Mouse (Mus musculus) bone marrow macrophage, adult 2 months (primary cell): Measurements from ENCODE around the gene Hapln4.

Experiments used
- CTCF ChIP-seq: IDR thresholded peaks from 2 replicates; pipeline ENCODE4 v1.5.1; 2012; ENCODE audit warnings: low read depth, mild to moderate bottlenecking, low read length, moderate library complexity
- POLR2A ChIP-seq: IDR thresholded peaks from 2 replicates; pipeline ENCODE4 v1.6.1; 2012; ENCODE audit warnings: mild to moderate bottlenecking, low read depth, low read length, borderline replicate concordance

DNA sequence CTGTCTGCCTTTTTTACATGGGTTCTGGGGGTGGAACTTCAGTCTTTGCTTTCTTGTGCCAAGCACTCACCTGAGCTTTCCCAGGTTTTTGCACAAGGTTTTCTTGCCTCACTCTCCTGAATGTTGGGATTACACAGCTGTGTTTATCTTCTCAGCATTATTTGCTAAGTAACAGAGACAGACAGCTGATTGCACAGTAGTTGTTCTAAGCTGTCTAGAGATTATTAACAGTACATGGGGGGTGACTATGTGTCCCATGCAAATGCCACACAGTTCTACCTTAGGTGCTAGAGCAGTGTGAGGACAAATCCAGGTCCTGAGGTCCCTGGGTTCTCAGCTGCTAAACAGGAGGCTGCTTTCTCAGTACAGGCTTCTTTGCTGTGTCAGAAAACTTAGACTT is 33.6 kb upstream of the Hapln4 start:
- TF ChIP-seq POLR2A (no peak), CTCF (no peak)
